Comparison of ENCODE assay signal across 8 mouse cellular contexts in genomic region chr3:93555878-93556254, GRCm38 (mm10). TPM values are rescaled to one million over a fixed set of nuclear protein-coding genes. Genes with fewer than 3 reads are reported as not detected.
DNase-seq lines count a peak whose midpoint lies in the region; ATAC-seq lines count a peak whose summit lies in the region.

No protein-coding gene starts in this region.

- peak overlapping the region; percentile 92 for H3K27ac ChIP-seq in embryonic facial prominence, embryonic 13.5 days
- peak overlapping the region; percentile 78 to 82 for H3K27ac ChIP-seq in heart, embryonic 14.5 days (replicated peaks in 1 of 2; ENCODE audit: control insufficient read depth in 1 of 2, insufficient read depth in 1 of 2, low read depth in 2 of 2, low read length in 2 of 2)
- peak overlapping the region; percentile 95 for H3K27ac ChIP-seq in stomach, embryonic 16.5 days (ENCODE audit: low read length)

- H3K36me3 ChIP-seq in embryonic facial prominence, embryonic 13.5 days = peaks cover 2% of the 10 kb centered on the region
- H3K36me3 ChIP-seq in heart, embryonic 14.5 days (ENCODE audit: control insufficient read depth, insufficient read depth, low read length) = peaks cover 6% of the 10 kb centered on the region; the same call in 1 of the 2 replicates
- H3K36me3 ChIP-seq in stomach, embryonic 16.5 days (ENCODE audit: control insufficient read depth, insufficient read depth, low read length) = no peaks in the 10 kb centered on the region

- no peaks in the 10 kb centered on the region for H3K27me3 ChIP-seq in embryonic facial prominence, embryonic 13.5 days
- H3K27me3 ChIP-seq in heart, embryonic 14.5 days (ENCODE audit: control insufficient read depth, insufficient read depth, low read length) = no peaks in the 10 kb centered on the region
- H3K27me3 ChIP-seq in stomach, embryonic 16.5 days (ENCODE audit: control insufficient read depth, insufficient read depth, low read length) = no peaks in the 10 kb centered on the region

- peak overlapping the region; percentile 70 for H3K4me2 ChIP-seq in embryonic facial prominence, embryonic 13.5 days
- H3K4me2 ChIP-seq in heart, embryonic 14.5 days (ENCODE audit: low read length) = peak overlapping the region; percentile 90
- H3K4me2 ChIP-seq in stomach, embryonic 16.5 days (ENCODE audit: low read depth, low read length) = peak overlapping the region; percentile 59

- peaks cover 50% of the 10 kb centered on the region for H3K4me1 ChIP-seq in embryonic facial prominence, embryonic 13.5 days
- peaks cover 7 to 30% of the 10 kb centered on the region in 2 experiments; a peak in 3 of 4 replicates for H3K4me1 ChIP-seq in heart, embryonic 14.5 days (ENCODE audit: control insufficient read depth in 2 of 2, insufficient read depth in 2 of 2, low read length in 2 of 2)
- peaks cover 21% of the 10 kb centered on the region for H3K4me1 ChIP-seq in stomach, embryonic 16.5 days (ENCODE audit: control insufficient read depth, insufficient read depth, low read length)

- 10% methylated on average over 2 of the region's 2 CpGs for WGBS in embryonic facial prominence, embryonic 13.5 days
- WGBS in heart, embryonic 14.5 days = 21% methylated on average over 2 of the region's 2 CpGs
- WGBS in stomach, embryonic 16.5 days = 22% methylated on average over 2 of the region's 2 CpGs

- peak; percentile 59 to 70 for DNase-seq in urinary bladder, postnatal 36 days (ENCODE audit: low spot score in 2 of 2)
- DNase-seq in urinary bladder, adult 2 months (ENCODE audit: low spot score) = no peak
- peak; percentile 58 for DNase-seq in kidney, postnatal 10 days
- peak; percentile 56 to 59 for DNase-seq in lung, postnatal 4 days
- no peak for DNase-seq in layer of hippocampus, adult 8-10 months (ENCODE audit: low spot score in 2 of 2)

- no peaks in the 10 kb centered on the region for H3K9me3 ChIP-seq in embryonic facial prominence, embryonic 13.5 days
- H3K9me3 ChIP-seq in heart, embryonic 14.5 days (ENCODE audit: control insufficient read depth, low read length) = no peaks in the 10 kb centered on the region
- no peaks in the 10 kb centered on the region for H3K9me3 ChIP-seq in stomach, embryonic 16.5 days (replicated peaks; ENCODE audit: control insufficient read depth, low read length)

- ATAC-seq in embryonic facial prominence, embryonic 13.5 days (ENCODE audit: insufficient number of reproducible peaks, insufficient read depth, low FRiP score, low TSS enrichment, low read depth) = no peak
- ATAC-seq in heart, embryonic 14.5 days (ENCODE audit: insufficient number of reproducible peaks, insufficient read depth, low FRiP score, low read depth) = peak; percentile 52; the same call in 1 of the 2 replicates
- peak; percentile 49; the same call in 1 of the 2 replicates for ATAC-seq in stomach, embryonic 16.5 days (ENCODE audit: insufficient read depth, low FRiP score)

- H3K9ac ChIP-seq in embryonic facial prominence, embryonic 13.5 days = peak overlapping the region; percentile 86
- peak overlapping the region; percentile 83 for H3K9ac ChIP-seq in heart, embryonic 14.5 days (ENCODE audit: low read length)
- peak overlapping the region; percentile 83 for H3K9ac ChIP-seq in stomach, embryonic 16.5 days (ENCODE audit: low read length)

- peak overlapping the region; percentile 68 for H3K4me3 ChIP-seq in embryonic facial prominence, embryonic 13.5 days
- H3K4me3 ChIP-seq in heart, embryonic 14.5 days (ENCODE audit: control insufficient read depth in 1 of 2, insufficient read depth in 1 of 2, low read depth in 1 of 2, low read length in 2 of 2) = peak overlapping the region; percentile 72 to 84
- H3K4me3 ChIP-seq in stomach, embryonic 16.5 days (replicated peaks; ENCODE audit: low read length) = peak overlapping the region; percentile 69

RNA-seq across cellular contexts. Expression of gene S100a10, which starts 1.0 kb away (rescaled TPM):
- polyA plus RNA-seq in urinary bladder, adult 2 months (2012; rRNA removed) = 264 and 295 TPM in 2 replicates
- 507 and 556 TPM in 2 replicates for polyA plus RNA-seq in embryonic facial prominence, embryonic 13.5 days (2015; fragmentation: Nextera tagmentation; extraction: Ambion mirVana)
- polyA plus RNA-seq in heart, embryonic 14.5 days (2014; fragmentation: Nextera tagmentation; extraction: Ambion mirVana) = 211 and 238 TPM in 2 replicates
- polyA plus RNA-seq in stomach, embryonic 16.5 days (2015; fragmentation: Nextera tagmentation; extraction: Ambion mirVana) = 575 and 603 TPM in 2 replicates
- 10 to 100 TPM; 16.7 to 37.3 (median 28.5) TPM for total RNA-seq in layer of hippocampus, adult 8-10 months (2022)

RNA-seq across cellular contexts. Expression of gene S100a11, which starts 35.6 kb away (rescaled TPM):
- 912 and 1,103 TPM in 2 replicates for polyA plus RNA-seq in urinary bladder, adult 2 months (2012; rRNA removed)
- 1,381 and 1,392 TPM in 2 replicates for polyA plus RNA-seq in embryonic facial prominence, embryonic 13.5 days (2015; fragmentation: Nextera tagmentation; extraction: Ambion mirVana)
- 880 and 961 TPM in 2 replicates for polyA plus RNA-seq in heart, embryonic 14.5 days (2014; fragmentation: Nextera tagmentation; extraction: Ambion mirVana)
- polyA plus RNA-seq in stomach, embryonic 16.5 days (2015; fragmentation: Nextera tagmentation; extraction: Ambion mirVana) = 2,104 and 2,339 TPM in 2 replicates
- 10 to 100 TPM in 2 of 4 experiments, 1 to 10 TPM in 2; 6.1 to 19.4 (median 13.9) TPM for total RNA-seq in layer of hippocampus, adult 8-10 months (2022)

Comparison
In these comparisons a context has a peak if more than half of its experiments do, and no peak if none do; other contexts are left out.
1. DNase-seq: peak in urinary bladder, postnatal 36 days (2 of 2), kidney, postnatal 10 days (single experiment) and lung, postnatal 4 days (2 of 2); none in urinary bladder, adult 2 months (single experiment) and layer of hippocampus, adult 8-10 months (0 of 2).
2. Peak in every context shown above with its lines, with median percentiles within 50 percentile points of each other: H3K27ac ChIP-seq, H3K4me2 ChIP-seq, H3K4me3 ChIP-seq and H3K9ac ChIP-seq.